Mouse (Mus musculus): ENCODE results near the gene Pank2.

- TF ChIP-seq TAL1 (IDR thresholded peaks at IDR 0.05; ENCODE audit: low read length), result no peak
- TF ChIP-seq GATA1 (IDR thresholded peaks at IDR 0.05; ENCODE audit: low read length), result no peak
These were observed 1.7 kb downstream of the Pank2 start for GRCm38 (mm10) chr2:131264027-131264426.

All from erythroblast, embryonic 14.5 days (primary cell).